21 mouse cellular contexts compared by ENCODE assay signal in the genomic region with DNA sequence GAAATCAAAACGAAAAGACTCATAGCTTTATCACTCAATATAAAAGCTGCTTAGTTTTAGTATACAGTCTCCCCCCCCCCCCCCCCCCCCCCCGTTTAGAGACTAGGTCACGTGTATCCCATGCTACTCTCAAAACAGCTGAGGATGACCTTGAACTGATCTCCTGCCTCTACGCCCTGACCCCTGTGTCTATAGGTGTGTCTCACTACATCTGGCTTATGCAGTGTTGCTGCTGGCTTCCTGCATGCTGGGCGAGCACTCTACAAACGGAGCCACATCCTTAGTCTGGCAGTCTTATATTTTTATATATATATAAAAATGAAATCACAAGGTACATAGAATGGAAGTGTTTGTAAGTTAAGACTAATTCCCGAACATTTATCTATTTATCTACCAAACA.
A peak's percentile ranks its signal among the peaks of the same experiment; 100 is the strongest.
DNase-seq lines count a peak whose midpoint lies in the region; ATAC-seq and TF ChIP-seq lines count a peak whose summit lies in the region.
"Had no signal": no experiment of that assay in that cellular context is flagged by ENCODE, and none has a peak within 500 bp of the region (broad histone marks: within the 10 kb centered on the region; RNA-seq: fewer than 3 reads in every experiment).

No protein-coding gene starts in this region.

- no peak for TF ChIP-seq EP300 in liver, postnatal 0 days (IDR thresholded peaks at IDR 0.05; ENCODE audit: low read depth)

- no peaks in the 10 kb centered on the region for H3K9me3 ChIP-seq in liver, postnatal 0 days (ENCODE audit: low read length)
- H3K9me3 ChIP-seq in liver, embryonic 11.5 days (ENCODE audit: control insufficient read depth, low read length): peaks cover 3% of the 10 kb centered on the region; the same call in 1 of the 2 replicates
- H3K9me3 ChIP-seq in kidney, embryonic 15.5 days (replicated peaks): no peaks in the 10 kb centered on the region
- H3K9me3 ChIP-seq: embryonic facial prominence, embryonic 15.5 days; forebrain, embryonic 10.5 days; forebrain, embryonic 15.5 days; hindbrain, embryonic 13.5 days; intestine, embryonic 15.5 days had no signal

- no peak overlapping the region for H3K9ac ChIP-seq in liver, postnatal 0 days (replicated peaks)
- no peak overlapping the region for H3K9ac ChIP-seq in liver, embryonic 11.5 days (ENCODE audit: low read depth, low read length)
- no peak overlapping the region for H3K9ac ChIP-seq in kidney, embryonic 15.5 days
- H3K9ac ChIP-seq: embryonic facial prominence, embryonic 15.5 days; forebrain, embryonic 15.5 days; hindbrain, embryonic 13.5 days; intestine, embryonic 15.5 days had no signal

- no peak overlapping the region for H3K4me2 ChIP-seq in liver, postnatal 0 days (ENCODE audit: low read depth, low read length)
- H3K4me2 ChIP-seq in liver, embryonic 11.5 days: no peak overlapping the region
- H3K4me2 ChIP-seq in kidney, embryonic 15.5 days: no peak overlapping the region
- H3K4me2 ChIP-seq: embryonic facial prominence, embryonic 15.5 days; forebrain, embryonic 15.5 days; heart, embryonic 11.5 days; hindbrain, embryonic 13.5 days; intestine, embryonic 15.5 days had no signal

- H3K4me1 ChIP-seq in liver, postnatal 0 days (ENCODE audit: insufficient read depth): no peaks in the 10 kb centered on the region; the same call in 1 of the 2 replicates
- peaks cover under 1% of the 10 kb centered on the region for H3K4me1 ChIP-seq in liver, embryonic 11.5 days (replicated peaks; ENCODE audit: control insufficient read depth, insufficient read depth, low read length)
- H3K4me1 ChIP-seq in kidney, embryonic 15.5 days: peaks cover 37% of the 10 kb centered on the region

- intact Hi-C loops in gastrocnemius, adult 2 months (cut with DNase I): loop anchor here (10.0 kb wide), 1 partner anchor 154 kb away; no protein-coding TSS in a partner anchor

- no peak overlapping the region for H3K4me3 ChIP-seq in gastrocnemius, adult 2 months
- H3K4me3 ChIP-seq in liver, postnatal 0 days (ENCODE audit: low read depth, low read length): no peak overlapping the region
- no peak overlapping the region for H3K4me3 ChIP-seq in liver, embryonic 11.5 days (ENCODE audit: low read depth, low read length)
- no peak overlapping the region for H3K4me3 ChIP-seq in kidney, embryonic 15.5 days (replicated peaks)
- H3K4me3 ChIP-seq: embryonic facial prominence, embryonic 15.5 days; erythroblast, embryonic 14.5 days; forebrain, embryonic 10.5 days; forebrain, embryonic 15.5 days; heart, adult 2 months; hindbrain, embryonic 13.5 days; intestine, embryonic 15.5 days had no signal

- H3K36me3 ChIP-seq in liver, postnatal 0 days (replicated peaks; ENCODE audit: insufficient read depth, low read length): no peaks in the 10 kb centered on the region
- H3K36me3 ChIP-seq in liver, embryonic 11.5 days (ENCODE audit: control insufficient read depth, insufficient read depth, low read length): no peaks in the 10 kb centered on the region
- no peaks in the 10 kb centered on the region for H3K36me3 ChIP-seq in kidney, embryonic 15.5 days
- H3K36me3 ChIP-seq: embryonic facial prominence, embryonic 15.5 days; forebrain, embryonic 10.5 days; forebrain, embryonic 15.5 days; hindbrain, embryonic 13.5 days; intestine, embryonic 15.5 days had no signal

- no peak for DNase-seq in gastrocnemius, adult 2 months
- DNase-seq in gastrocnemius, postnatal 10 days: no peak
- DNase-seq in liver, postnatal 0 days: no peak
- DNase-seq in liver, embryonic 11.5 days (ENCODE audit: low spot score): no peak
- peak; percentile 85 for DNase-seq in ES-CJ7 (ENCODE audit: low read depth, low spot score)
- peak; percentile 40 for DNase-seq in naive thymus-derived CD4-positive, alpha-beta T cell, adult 2 months (ENCODE audit: low read depth)
- DNase-seq in thymus, postnatal 0 days (ENCODE audit: low spot score): no peak
- DNase-seq: cerebellum, adult 11 months; cerebellum, adult 8-10 months; embryo, embryonic 11 days had no signal

- peak overlapping the region; percentile 77 for H3K27ac ChIP-seq in gastrocnemius, adult 2 months
- H3K27ac ChIP-seq in liver, postnatal 0 days (ENCODE audit: low read depth): peak overlapping the region; percentile 57; the same call in 1 of the 2 replicates
- no peak overlapping the region for H3K27ac ChIP-seq in liver, embryonic 11.5 days (ENCODE audit: low read depth, low read length)
- no peak overlapping the region for H3K27ac ChIP-seq in kidney, embryonic 15.5 days
- H3K27ac ChIP-seq: embryonic facial prominence, embryonic 15.5 days; forebrain, embryonic 15.5 days; hindbrain, embryonic 13.5 days; hindbrain, postnatal 0 days; intestine, embryonic 15.5 days had no signal

- no peaks in the 10 kb centered on the region; the same call in 1 of the 2 replicates for H3K27me3 ChIP-seq in liver, postnatal 0 days (ENCODE audit: insufficient read depth, low read length)
- peaks cover 7% of the 10 kb centered on the region for H3K27me3 ChIP-seq in liver, embryonic 11.5 days (replicated peaks; ENCODE audit: control insufficient read depth, insufficient read depth, low read length)
- no peaks in the 10 kb centered on the region; the same call in 1 of the 2 replicates for H3K27me3 ChIP-seq in kidney, embryonic 15.5 days
- H3K27me3 ChIP-seq: embryonic facial prominence, embryonic 15.5 days; forebrain, embryonic 15.5 days; hindbrain, embryonic 13.5 days; intestine, embryonic 15.5 days; Patski had no signal

- WGBS in liver, postnatal 0 days (ENCODE audit: insufficient replicate concordance): 58% methylated on average over 7 of the region's 7 CpGs
- WGBS in liver, embryonic 11.5 days: 71% methylated on average over 5 of the region's 7 CpGs
- 72% methylated on average over 7 of the region's 7 CpGs for whole genome bisulfite sequencing in kidney, embryonic 15.5 days

- TF ChIP-seq CTCF in gastrocnemius, adult 2 months (IDR thresholded peaks at IDR 0.05): no peak
- no peak for TF ChIP-seq CTCF in liver, postnatal 0 days (IDR thresholded peaks at IDR 0.05; ENCODE audit: low read depth)

- ATAC-seq in liver, postnatal 0 days: no peak
- ATAC-seq in liver, embryonic 11.5 days (replicated peaks; ENCODE audit: low FRiP score): no peak
- ATAC-seq in kidney, embryonic 15.5 days (replicated peaks; ENCODE audit: low FRiP score): no peak
- ATAC-seq: forebrain, embryonic 15.5 days; hindbrain, postnatal 0 days; intestine, embryonic 15.5 days had no signal

Comparison
In these comparisons a context has a peak if more than half of its experiments do, and no peak if none do; other contexts are left out.
1. H3K27ac ChIP-seq: peak in gastrocnemius, adult 2 months (single experiment) and liver, postnatal 0 days (single experiment); none in liver, embryonic 11.5 days (single experiment) and kidney, embryonic 15.5 days (single experiment).
2. DNase-seq: peak in ES-CJ7 (single experiment) and naive thymus-derived CD4-positive, alpha-beta T cell, adult 2 months (single experiment); none in gastrocnemius, adult 2 months (single experiment), gastrocnemius, postnatal 10 days (single experiment), liver, postnatal 0 days (single experiment), liver, embryonic 11.5 days (single experiment) and thymus, postnatal 0 days (single experiment).